Mouse (Mus musculus) forebrain, embryonic 10.5 days (tissue): ENCODE results near the gene Gfy. TPM values are rescaled to one million over a fixed set of nuclear protein-coding genes. Genes with fewer than 3 reads are reported as not detected.

Experiments used
- DNase-seq: peaks from one replicate; pipeline ENCODE4 v3.0.0-alpha.2; 2017; ENCODE audit warnings: low spot score; ENCODE audit errors: extremely low spot score
- H3K27ac ChIP-seq: fragments of 300-500 bp; sonication (generic); 2 replicates; pipeline ENCODE4 v1.5.1; 2016; ENCODE audit warnings: mild to moderate bottlenecking
- H3K27me3 ChIP-seq: fragments of 300-500 bp; sonication (generic); 2 replicates; pipeline ENCODE4 v1.6.1; 2016; ENCODE audit warnings: mild to moderate bottlenecking; ENCODE audit not compliant: poor library complexity, severe bottlenecking
- H3K36me3 ChIP-seq: fragments of 300-500 bp; sonication (generic); replicated peaks from 2 replicates; pipeline ENCODE4 v1.6.1; 2016; ENCODE audit warnings: mild to moderate bottlenecking, moderate library complexity
- H3K4me1 ChIP-seq: fragments of 300-500 bp; sonication (generic); 2 replicates; pipeline ENCODE4 v1.6.1; 2016
- H3K4me3 ChIP-seq: fragments of 300-500 bp; sonication (generic); 2 replicates; pipeline ENCODE4 v1.5.1; 2016; ENCODE audit warnings: mild to moderate bottlenecking, moderate library complexity
- H3K9me3 ChIP-seq: fragments of 300-500 bp; sonication (generic); 2 replicates; pipeline ENCODE4 v1.6.1; 2016; ENCODE audit warnings: mild to moderate bottlenecking, moderate library complexity
- WGBS: fragments of 180-500 bp; shearing (Covaris S2); methylation state at CpG from one replicate; pipeline ENCODE4 v1.1.7; 2016; 5-methylcytosine and 5-hydroxymethylcytosine counted together
- polyA plus RNA-seq: library from polyadenylated mRNA; unstranded; fragments of >200 nt; fragmentation: Nextera tagmentation; extraction: Ambion mirVana; gene quantifications from 2 replicates; pipeline ENCODE4 v1.2.1, GENCODE M21; 2016

The Gfy gene
- polyA plus RNA-seq, 1 experiment from 2014 or later = 0.15 TPM

DNA sequence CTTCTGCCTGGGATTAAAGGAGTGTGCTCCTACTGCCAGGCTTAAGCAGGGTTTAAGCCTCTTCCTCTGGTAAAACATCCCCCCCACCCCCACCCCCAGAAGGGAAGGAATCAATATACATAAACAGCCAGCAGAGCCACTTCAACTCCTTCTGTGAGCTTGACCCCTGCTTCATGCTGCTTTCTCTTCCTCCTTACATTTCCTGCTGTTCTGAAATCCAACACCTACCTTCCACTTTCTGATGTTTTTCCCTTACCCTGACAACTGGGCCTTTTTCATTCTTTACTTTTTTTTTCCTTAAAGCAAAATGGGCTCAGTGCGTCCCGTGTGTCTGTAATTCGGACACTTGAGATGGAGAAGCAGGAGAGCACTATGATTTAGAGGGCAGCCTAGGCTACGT lies 29.0 kb downstream of the Gfy start:
- Histone ChIP-seq H3K4me3 (no peak overlapping the region), H3K36me3 (peaks cover 30% of the 10 kb centered on the region), H3K27me3 (no peaks in the 10 kb centered on the region), H3K27ac (peak overlapping the region; percentile 52; the same call in 1 of the 2 replicates), H3K9me3 (no peaks in the 10 kb centered on the region), H3K4me1 (peaks cover 43% of the 10 kb centered on the region)
- no peak for DNase-seq
- WGBS = 71% methylated on average over 4 of the region's 4 CpGs

DNA sequence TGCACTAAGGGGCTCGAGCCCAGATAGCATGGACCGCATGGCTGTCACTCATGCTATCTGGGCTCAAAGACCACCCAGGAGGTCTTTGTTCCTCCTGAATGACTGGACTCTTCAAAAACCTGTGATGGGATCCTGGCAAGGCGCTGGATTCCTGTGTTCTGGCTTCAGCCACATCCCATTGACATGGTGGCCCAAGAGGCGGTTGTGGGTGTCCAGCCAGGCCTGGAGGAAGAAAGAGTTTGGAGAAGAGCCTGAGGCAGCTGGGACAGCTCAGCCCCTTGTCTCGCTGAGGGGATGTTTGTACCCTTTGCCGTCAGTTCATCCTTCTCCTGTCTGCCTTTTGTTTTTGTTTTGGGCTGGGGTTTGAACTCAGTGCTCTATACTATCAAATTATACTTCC lies 29.8 kb downstream of the Gfy start:
- Histone ChIP-seq H3K36me3 (peaks cover 37% of the 10 kb centered on the region), H3K9me3 (no peaks in the 10 kb centered on the region), H3K4me1 (peaks cover 35% of the 10 kb centered on the region), H3K4me3 (no peak overlapping the region), H3K27me3 (no peaks in the 10 kb centered on the region), H3K27ac (peak overlapping the region; percentile 63)
- no peak for DNase-seq
- 46% methylated on average over 6 of the region's 6 CpGs for WGBS

DNA sequence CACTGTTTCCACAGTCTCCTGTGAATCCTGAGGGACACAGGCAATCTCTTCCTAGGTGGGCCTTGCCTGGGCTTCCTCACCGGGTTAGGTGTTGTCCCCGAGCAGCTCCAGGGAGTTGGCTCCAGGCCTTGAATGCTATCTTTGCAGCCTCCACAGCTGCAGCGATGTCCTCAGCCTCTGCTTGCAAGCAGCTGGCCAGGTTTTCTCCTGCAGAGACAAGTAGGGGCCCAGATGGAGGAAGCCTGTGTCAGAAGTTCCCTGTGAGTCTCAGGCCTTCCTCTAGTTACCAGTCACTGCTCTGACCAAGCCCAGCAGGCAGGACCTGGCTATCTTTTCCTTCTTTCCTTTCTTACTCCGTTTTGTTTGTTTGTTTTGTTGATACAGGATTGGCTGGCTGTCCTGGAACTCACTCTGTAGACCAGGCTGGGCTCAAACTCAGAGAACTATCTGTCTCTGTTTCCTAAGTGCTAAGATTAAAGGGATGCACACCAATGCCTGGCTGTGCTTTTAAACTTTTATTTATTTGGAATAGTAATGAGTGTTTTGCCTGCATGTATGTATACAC lies 30.8 kb downstream of the Gfy start:
- H3K9me3 ChIP-seq = no peaks in the 10 kb centered on the region
- H3K4me3 ChIP-seq = no peak overlapping the region
- peaks cover 47% of the 10 kb centered on the region for H3K36me3 ChIP-seq
- no peak overlapping the region for H3K27ac ChIP-seq
- H3K27me3 ChIP-seq = no peaks in the 10 kb centered on the region
- peaks cover 32% of the 10 kb centered on the region for H3K4me1 ChIP-seq
- 68% methylated on average over 4 of the region's 4 CpGs for WGBS
- DNase-seq = no peak

DNA sequence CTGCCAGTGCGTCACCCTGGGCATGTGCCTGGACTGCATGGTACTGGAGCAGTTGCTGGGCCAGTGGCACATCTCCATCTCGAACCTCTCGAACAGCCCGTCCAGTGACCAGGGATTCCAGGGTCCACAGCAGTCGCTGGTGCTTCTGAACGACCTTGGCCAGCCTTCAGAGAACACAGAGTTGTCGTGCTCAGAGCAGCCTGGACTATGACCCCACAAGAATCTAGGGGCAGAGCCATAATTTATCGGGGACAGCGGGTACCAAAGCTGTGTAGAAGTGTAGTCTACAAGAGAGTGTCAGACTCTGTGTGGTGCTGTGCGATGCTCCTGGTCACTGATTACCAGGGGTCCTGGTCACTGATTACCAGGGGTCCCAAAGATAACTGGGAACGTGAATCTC lies 31.5 kb downstream of the Gfy start:
- no peaks in the 10 kb centered on the region for H3K9me3 ChIP-seq
- no peak overlapping the region for H3K4me3 ChIP-seq
- no peak overlapping the region for H3K27ac ChIP-seq
- 93% methylated on average over 11 of the region's 11 CpGs for WGBS
- no peaks in the 10 kb centered on the region for H3K27me3 ChIP-seq
- peaks cover 27% of the 10 kb centered on the region for H3K4me1 ChIP-seq
- no peak for DNase-seq
- H3K36me3 ChIP-seq = peaks cover 53% of the 10 kb centered on the region

DNA sequence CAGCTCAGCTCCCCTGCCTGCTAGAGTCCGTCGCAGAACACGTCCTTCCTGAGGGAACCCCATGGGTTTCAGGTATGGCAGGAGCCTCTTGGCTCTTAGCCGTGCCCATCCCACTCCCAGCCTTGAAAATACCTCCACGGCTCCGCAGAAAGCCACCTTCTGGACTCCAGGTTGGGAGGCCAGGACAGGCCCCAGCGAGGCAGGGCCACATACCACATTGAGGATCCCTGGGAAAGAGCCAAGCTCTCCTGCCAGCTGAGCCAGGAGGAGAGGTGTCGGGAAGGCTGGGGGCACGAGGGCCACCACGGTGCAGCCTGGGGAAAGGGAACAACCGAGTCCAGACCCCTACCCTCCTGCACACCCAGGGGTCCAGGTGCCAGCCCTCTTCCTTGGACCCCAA lies 32.1 kb downstream of the Gfy start:
- Histone ChIP-seq H3K4me1 (peaks cover 27% of the 10 kb centered on the region), H3K27ac (no peak overlapping the region), H3K9me3 (no peaks in the 10 kb centered on the region), H3K36me3 (peaks cover 60% of the 10 kb centered on the region), H3K27me3 (no peaks in the 10 kb centered on the region), H3K4me3 (no peak overlapping the region)
- DNase-seq = no peak
- WGBS = 90% methylated on average over 11 of the region's 11 CpGs

DNA sequence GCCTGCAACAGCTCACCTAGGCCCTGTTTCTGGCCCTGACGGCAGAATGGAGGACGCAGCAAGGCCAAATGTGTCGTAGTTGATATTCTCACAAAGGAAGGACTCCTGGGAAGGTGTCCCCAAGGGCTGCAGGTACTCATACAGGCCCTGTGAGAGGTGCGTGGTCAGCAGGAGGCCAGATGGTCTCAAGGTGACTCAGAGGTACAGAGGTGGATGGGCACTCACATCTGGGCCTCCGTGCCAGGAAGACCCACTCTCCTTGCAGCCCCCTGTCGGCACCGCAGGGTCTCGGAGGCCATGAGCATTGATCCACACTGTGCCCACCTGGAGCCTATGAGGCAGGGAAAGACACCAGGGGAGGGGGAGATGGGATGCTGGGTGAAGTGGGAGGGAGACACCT lies 33.9 kb downstream of the Gfy start:
- WGBS = 97% methylated on average over 8 of the region's 8 CpGs
- Histone ChIP-seq H3K4me1 (peaks cover 14% of the 10 kb centered on the region), H3K27me3 (no peaks in the 10 kb centered on the region), H3K36me3 (peaks cover 71% of the 10 kb centered on the region), H3K27ac (0 out of 2 replicates have a peak overlapping the region, but pooled peaks have one; percentile 20), H3K9me3 (no peaks in the 10 kb centered on the region), H3K4me3 (no peak overlapping the region)
- DNase-seq = no peak

DNA sequence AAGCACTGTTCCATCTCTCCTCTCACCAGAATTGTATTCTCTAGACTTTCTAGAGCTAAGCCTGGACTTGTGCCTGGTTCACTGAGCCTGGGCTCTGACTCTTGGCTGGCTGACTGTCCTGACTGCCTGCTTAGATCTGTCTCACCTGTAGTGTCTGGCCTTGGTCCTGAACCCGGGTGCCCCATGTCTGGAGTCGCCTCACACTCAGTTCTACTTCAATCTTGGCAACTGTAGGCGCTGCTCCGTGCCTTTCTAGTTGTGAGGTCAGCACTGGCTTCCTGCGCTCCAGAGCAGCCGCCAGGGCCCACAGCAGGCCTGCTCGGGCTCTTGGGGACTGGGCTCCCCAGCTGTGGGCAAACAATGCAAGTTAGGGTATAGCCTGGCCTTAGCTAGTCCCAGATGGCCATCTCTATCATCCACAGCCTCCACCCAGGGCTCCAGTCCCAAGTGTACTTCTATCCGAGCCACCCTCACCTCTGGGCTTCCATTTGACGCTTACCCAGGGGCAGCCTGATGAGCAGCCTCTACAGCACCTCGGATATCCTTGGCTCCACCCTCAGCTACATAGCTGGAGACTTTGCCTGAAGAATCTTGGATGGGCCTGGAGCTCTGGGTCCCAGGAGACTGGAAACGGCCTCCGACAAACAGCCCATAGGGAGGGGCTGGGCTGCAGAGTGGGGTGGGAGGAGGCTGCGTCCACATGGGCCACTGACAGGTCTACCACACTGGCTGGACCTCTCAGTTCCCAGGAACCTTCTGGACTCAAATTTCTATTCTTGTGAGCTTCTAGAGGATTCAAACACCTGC lies 34.8 kb downstream of the Gfy start:
- 91% methylated on average over 13 of the region's 13 CpGs for WGBS
- H3K9me3 ChIP-seq = no peaks in the 10 kb centered on the region
- H3K4me3 ChIP-seq = no peak overlapping the region

DNA sequence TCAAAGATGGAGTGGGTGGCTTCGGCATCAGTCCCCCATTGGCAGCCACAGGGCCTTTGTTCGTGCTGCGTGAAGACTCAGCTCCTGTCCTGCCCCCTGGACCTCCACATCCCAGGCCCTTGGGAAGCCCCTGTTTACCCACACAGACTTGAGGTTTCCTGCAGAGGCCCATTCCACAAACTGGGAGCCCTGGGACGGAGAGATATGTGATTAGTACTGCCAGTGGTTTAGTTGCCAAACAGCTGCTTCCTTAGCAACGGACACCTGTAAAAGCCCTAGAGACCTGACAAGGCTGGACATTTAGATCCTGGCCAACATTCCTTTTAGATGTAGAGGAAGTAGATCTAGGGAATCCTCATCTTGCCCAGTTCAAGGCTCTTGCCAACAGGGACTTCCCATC lies 37.5 kb downstream of the Gfy start:
- WGBS = 88% methylated on average over 5 of the region's 5 CpGs
- H3K27ac ChIP-seq = no peak overlapping the region
- no peak overlapping the region for H3K4me3 ChIP-seq
- H3K9me3 ChIP-seq = no peaks in the 10 kb centered on the region
- no peak for DNase-seq
- H3K27me3 ChIP-seq = peaks cover 10% of the 10 kb centered on the region
- H3K4me1 ChIP-seq = no peaks in the 10 kb centered on the region
- H3K36me3 ChIP-seq = peaks cover 56% of the 10 kb centered on the region

More for the DNA sequence above, 34.8 kb downstream of the Gfy start:
- peaks cover 5% of the 10 kb centered on the region for H3K4me1 ChIP-seq
- DNase-seq = no peak
- no peaks in the 10 kb centered on the region for H3K27me3 ChIP-seq
- H3K36me3 ChIP-seq = peaks cover 71% of the 10 kb centered on the region
- H3K27ac ChIP-seq = no peak overlapping the region

DNA sequence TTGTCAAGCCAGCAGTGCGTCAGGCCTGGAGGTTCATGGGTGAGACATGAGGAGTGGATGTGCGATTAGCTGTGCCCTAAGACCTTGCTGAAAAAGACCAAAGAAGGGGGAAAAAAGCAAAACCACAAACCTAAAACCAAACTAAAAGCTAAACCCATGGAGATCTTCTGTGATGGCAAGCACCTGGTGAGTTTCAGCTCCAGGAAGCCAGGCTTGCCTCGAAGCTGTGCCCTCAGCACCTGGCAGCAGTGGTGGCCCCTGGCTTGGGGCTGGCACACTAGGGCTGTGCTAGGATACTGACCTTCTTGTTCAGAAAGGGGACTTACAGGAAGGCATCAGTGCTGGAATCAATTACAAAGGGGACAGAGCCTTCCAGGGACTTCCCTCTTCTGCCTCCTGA lies 38.0 kb downstream of the Gfy start:
- no peak overlapping the region for H3K27ac ChIP-seq
- DNase-seq = no peak
- WGBS = 89% methylated on average over 3 of the region's 3 CpGs
- H3K9me3 ChIP-seq = no peaks in the 10 kb centered on the region
- peaks cover 3% of the 10 kb centered on the region for H3K4me1 ChIP-seq
- peaks cover 15% of the 10 kb centered on the region for H3K27me3 ChIP-seq
- no peak overlapping the region for H3K4me3 ChIP-seq
- H3K36me3 ChIP-seq = peaks cover 52% of the 10 kb centered on the region

DNA sequence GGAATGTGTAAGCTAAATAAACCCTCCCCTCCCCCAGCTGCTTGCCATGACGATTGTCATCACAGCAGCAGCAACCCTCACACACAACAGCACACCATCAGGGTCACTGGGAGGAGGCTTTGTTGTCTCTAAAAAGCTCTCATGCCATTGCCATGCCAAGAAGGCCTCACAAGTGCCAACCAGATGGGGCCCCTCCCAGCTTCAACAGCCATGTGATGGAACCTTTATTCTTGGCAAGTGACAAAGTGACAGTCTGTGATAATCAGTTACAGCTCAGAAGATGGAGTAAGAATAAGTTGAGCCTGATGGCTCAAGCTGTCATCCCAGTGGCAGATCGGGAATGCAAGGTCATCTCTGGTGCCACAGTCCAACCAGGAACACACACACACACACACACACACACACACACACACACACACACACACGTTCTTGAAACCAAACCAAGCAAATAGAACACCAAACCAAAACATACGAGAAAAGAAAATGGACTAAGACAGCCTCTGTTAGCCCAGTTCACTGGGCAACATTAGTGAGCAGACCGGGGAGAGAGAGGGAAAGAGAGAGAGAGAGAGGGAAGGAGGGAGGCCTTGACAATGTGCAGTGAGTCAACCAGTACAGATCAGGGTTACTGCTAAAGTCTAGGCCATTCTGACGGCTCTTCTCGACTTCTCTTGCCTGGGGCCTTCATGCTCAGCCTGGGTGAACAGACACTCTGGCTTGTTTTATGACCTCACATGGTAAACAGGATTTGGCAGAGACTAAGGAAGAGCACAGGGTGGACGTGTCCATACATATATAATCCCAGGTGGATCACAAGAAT lies 39.3 kb downstream of the Gfy start:
- H3K4me1 ChIP-seq = peaks cover 13% of the 10 kb centered on the region
- WGBS = 81% methylated on average over 8 of the region's 8 CpGs
- H3K9me3 ChIP-seq = no peaks in the 10 kb centered on the region
- H3K27me3 ChIP-seq = peaks cover 26% of the 10 kb centered on the region
- DNase-seq = no peak
- H3K36me3 ChIP-seq = peaks cover 40% of the 10 kb centered on the region
- H3K4me3 ChIP-seq = no peak overlapping the region
- H3K27ac ChIP-seq = no peak overlapping the region

DNA sequence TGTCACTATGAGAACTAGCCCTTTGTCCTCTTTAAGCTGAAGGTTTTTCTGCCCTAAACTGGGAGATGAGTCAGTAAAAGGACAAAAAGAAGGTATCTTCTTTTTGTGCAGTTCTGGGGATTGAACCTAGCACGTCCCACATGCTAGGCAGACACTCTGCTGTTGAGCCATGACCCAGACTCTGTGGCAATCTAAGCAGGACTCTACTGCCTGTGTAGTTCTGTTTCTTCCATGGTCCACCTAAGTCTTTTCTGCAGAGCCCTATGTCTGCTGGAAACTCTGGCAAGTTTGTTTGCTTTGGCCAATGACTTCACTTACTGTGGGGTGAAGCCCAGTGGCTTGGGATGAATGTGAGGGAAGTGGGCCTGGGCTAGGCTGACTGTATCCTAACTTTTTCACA lies 41.0 kb downstream of the Gfy start:
- no peak for DNase-seq
- Histone ChIP-seq H3K9me3 (no peaks in the 10 kb centered on the region), H3K27me3 (peaks cover 39% of the 10 kb centered on the region), H3K36me3 (peaks cover 22% of the 10 kb centered on the region), H3K4me3 (no peak overlapping the region), H3K27ac (0 out of 2 replicates have a peak overlapping the region, but pooled peaks have one; percentile 20), H3K4me1 (peaks cover 28% of the 10 kb centered on the region)
- WGBS = 81% methylated on average over 1 of the region's 1 CpGs

DNA sequence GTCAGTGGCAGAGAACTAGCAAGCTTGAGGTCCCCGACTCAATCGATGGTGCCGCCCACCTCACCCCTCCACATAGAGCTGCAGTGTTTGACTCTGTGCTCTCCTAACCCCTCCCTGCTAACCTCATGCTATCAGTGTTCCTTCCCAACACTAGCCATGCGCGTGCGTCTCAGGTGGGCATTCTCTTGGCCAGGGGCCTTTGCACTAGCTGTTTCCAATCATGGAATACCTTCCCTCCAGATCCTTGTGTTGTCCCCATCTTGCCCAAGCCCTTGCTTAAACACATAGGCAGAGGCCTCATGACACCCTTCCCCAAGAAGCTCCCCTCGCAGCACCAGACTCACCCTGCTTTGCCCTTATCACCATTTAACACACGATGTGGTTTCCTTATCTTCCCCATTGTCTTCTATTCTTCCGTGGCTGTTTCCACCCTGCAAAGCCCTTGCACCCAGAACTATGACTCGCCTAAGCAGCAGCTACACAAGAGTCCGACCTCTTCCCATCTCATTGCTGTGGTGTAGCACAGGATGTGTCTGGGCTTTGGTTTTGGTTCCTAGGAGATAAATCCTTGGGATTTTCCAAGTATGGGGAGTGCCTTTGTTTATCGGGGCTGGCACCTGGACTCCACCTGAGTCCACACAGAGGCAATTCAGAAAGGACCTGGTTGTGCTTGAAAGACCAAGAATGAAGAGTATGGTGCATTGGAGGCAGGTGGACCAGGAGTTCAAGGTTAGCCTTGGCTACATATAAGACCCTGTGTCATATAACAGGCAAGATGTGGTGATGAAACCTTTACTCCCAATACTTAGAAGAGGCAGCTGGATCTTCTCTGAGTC lies 42.0 kb downstream of the Gfy start:
- Histone ChIP-seq H3K4me3 (no peak overlapping the region), H3K9me3 (no peaks in the 10 kb centered on the region), H3K27me3 (peaks cover 39% of the 10 kb centered on the region), H3K36me3 (peaks cover 13% of the 10 kb centered on the region), H3K27ac (peak overlapping the region; percentile 56; the same call in 1 of the 2 replicates), H3K4me1 (peaks cover 28% of the 10 kb centered on the region)
- no peak for DNase-seq
- 89% methylated on average over 12 of the region's 12 CpGs for WGBS
